Mouse (Mus musculus) ES-E14 (cell line): ENCODE measurements at regions not wholly inside any gene's neighbourhood (a gene's known extent, or its start where the extent isn't known, plus 50 kb on each side); places are given as distances from the start of the nearest gene placed in this dataset.

Experiments
- CHD2 ChIP-seq: IDR thresholded peaks from 2 replicates; pipeline ENCODE4 v1.6.1; 2014; ENCODE audit warnings: mild to moderate bottlenecking, low read depth, low read length, inconsistent platforms
- MAFK ChIP-seq: IDR thresholded peaks from 2 replicates; pipeline ENCODE4 v1.6.1; 2014; ENCODE audit warnings: mild to moderate bottlenecking, low read depth, low read length, inconsistent platforms; ENCODE audit not compliant: insufficient read depth
- ZC3H11A ChIP-seq: IDR thresholded peaks from 2 replicates; pipeline ENCODE4 v1.6.1; 2012; ENCODE audit warnings: low read depth, mild to moderate bottlenecking, inconsistent platforms, low read length, borderline replicate concordance

DNA sequence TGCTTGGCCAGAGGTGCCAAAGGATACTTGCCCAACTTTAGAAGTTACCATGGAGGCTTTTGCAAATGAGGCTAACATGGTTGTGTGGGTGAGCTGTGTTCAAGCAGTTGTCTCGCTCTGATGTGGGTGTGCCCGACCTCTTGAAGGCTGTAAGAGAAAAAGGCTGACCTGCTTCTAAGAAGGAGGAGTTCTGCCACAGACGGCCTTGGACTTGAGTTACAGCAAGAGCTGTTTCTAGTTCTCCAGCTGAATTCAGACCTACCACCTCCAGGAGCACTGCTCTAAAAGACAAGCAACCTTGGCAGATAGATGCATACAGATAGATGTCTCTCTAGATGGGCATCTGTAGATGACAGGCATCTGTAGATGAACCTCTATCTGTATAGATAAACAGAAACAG, 202.7 kb upstream of the A230072I06Rik start:
- no peak for TF ChIP-seq MAFK
- TF ChIP-seq ZC3H11A = no peak
- no peak for TF ChIP-seq CHD2
